Mouse (Mus musculus): ENCODE results near the gene Focad. TPM values are rescaled to one million over a fixed set of nuclear protein-coding genes. Genes with fewer than 3 reads are reported as not detected.

Focad gene
- polyA plus RNA-seq, 1 experiment from 2014 or later: 12.5 TPM

DNA sequence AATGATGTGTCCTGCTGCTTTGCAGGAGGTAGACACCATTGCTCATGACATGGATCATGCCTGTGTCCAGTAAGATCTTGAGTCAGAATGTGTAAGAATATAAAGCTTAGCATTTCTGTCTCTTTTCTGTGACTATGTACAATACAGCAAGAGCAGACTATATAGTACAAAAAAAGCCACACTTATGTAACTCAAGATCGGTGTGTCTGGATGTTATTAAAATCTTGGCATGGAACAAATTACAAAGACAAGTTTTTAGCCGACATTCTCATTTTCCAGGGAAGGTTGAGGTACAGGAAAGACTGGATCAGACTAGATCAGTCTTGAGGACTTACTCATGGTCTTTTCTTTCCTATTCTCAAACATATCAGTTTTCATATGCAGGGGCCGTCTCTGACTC lies 136.9 kb downstream of the Focad start:
- no peaks in the 10 kb centered on the region for H3K27me3 ChIP-seq
- no peaks in the 10 kb centered on the region for H3K36me3 ChIP-seq

DNA sequence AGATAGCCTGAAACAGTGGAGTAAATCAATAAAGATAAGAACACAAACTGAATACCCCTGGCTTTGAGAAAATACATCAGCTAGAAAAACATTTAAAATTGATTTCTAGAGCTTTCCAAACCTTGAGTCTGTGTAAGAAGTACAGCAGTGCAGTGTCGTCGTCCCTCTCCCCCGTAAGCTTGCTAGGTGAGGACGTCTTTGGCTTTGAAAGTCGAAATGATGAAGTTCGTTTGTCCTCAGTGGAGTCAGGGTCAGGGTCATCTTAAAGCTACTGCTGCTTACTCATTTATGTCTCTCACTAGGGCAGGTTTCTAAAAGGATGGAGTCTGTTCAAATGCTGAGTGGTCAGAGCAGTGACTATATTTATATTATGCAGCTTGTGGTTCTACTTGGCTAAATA lies 141.5 kb downstream of the Focad start:
- no peak overlapping the region for H3K4me2 ChIP-seq (replicated peaks)
- no peaks in the 10 kb centered on the region for H3K36me3 ChIP-seq
- H3K27me3 ChIP-seq: no peaks in the 10 kb centered on the region
- no peak overlapping the region for H3K27ac ChIP-seq
- H3K4me1 ChIP-seq: peaks cover 17% of the 10 kb centered on the region
- H3K4me3 ChIP-seq: no peak overlapping the region
- WGBS: 55% methylated on average over 6 of the region's 6 CpGs
- no peaks in the 10 kb centered on the region for H3K9me3 ChIP-seq
- no peak overlapping the region for H3K9ac ChIP-seq
- no peak for ATAC-seq (ENCODE audit: low FRiP score, low read depth)

More for the DNA sequence above, 136.9 kb downstream of the Focad start:
- WGBS: 47% methylated on average over 3 of the region's 3 CpGs
- Histone ChIP-seq H3K4me3 (no peak overlapping the region), H3K4me1 (0 out of 2 replicates have a peak, but pooled peaks cover 3% of the 10 kb centered on the region), H3K9ac (no peak overlapping the region), H3K27ac (0 out of 2 replicates have a peak overlapping the region, but pooled peaks have one; percentile 7), H3K9me3 (no peaks in the 10 kb centered on the region), H3K4me2 (replicated peaks) (no peak overlapping the region)
- no peak for ATAC-seq (ENCODE audit: low FRiP score, low read depth)

DNA sequence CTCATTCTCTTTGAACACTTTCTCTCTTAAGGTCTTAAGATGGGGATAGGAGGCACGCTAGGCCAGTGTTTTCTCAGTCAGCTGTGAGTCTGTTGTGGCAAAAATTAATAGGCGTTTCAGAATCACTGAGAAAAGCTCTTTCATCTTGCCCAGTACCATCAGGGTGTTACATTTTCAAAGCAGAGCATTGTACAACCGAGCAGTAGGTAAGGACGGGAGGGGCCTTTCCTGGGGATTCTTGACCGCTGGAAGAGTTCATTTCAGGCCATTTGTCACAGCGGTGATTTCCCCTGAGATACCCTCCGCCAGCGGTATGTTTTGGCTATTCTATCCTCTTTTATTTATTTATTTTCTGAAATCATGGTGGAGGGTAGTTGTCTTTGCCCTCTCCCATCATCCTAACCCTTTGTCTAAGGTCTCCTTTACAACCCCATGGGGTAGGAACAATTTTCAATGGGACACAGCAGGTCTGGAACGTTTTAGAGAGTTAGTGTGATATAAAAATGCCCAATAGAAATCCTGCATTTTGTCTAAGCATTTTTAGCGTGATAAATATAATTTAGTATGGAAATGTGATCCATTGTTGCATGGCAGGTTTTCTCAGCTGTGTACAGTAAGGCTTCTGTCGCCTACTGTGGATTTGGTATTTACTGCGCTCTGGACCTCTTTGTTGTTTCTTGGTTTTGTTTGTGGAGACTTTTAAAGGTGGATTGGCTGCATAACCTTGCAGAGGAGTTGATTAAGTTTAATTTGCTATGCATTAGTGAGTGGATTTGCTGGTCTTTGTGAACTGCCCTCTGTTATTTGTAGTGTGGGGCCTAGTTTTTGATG lies 142.7 kb downstream of the Focad start:
- Histone ChIP-seq H3K4me2 (replicated peaks) (no peak overlapping the region), H3K9me3 (no peaks in the 10 kb centered on the region), H3K36me3 (no peaks in the 10 kb centered on the region), H3K27ac (peak overlapping the region; percentile 22; the same call in 1 of the 2 replicates), H3K27me3 (no peaks in the 10 kb centered on the region), H3K4me1 (peaks cover 17% of the 10 kb centered on the region), H3K9ac (no peak overlapping the region), H3K4me3 (no peak overlapping the region)
- no peak for ATAC-seq (ENCODE audit: low FRiP score, low read depth)
- 54% methylated on average over 12 of the region's 12 CpGs for WGBS

DNA sequence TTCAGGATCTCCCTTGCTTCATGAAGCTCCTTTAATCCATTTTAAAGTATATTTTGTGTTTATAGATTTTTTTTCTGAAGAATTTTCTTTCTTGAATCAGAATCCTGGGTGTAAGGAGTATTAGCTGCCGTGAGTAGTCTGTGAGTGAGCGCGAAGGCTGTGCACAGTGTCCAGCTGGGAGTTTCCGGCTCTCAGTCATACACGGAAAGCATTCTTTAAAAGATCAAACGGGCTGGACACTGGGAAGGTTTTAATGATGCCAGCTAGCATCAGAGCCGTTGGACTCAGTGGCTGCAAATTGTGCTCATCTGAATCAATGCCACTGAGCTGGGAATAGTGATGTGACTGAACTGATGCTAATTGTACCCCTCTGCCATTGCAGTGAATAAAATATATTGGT lies 143.9 kb downstream of the Focad start:
- Histone ChIP-seq H3K9me3 (no peaks in the 10 kb centered on the region), H3K4me3 (no peak overlapping the region), H3K9ac (no peak overlapping the region), H3K36me3 (no peaks in the 10 kb centered on the region), H3K4me2 (replicated peaks) (0 out of 2 replicates have a peak overlapping the region, but pooled peaks have one; percentile 17), H3K27ac (no peak overlapping the region), H3K27me3 (no peaks in the 10 kb centered on the region), H3K4me1 (peaks cover 17% of the 10 kb centered on the region)
- 31% methylated on average over 7 of the region's 7 CpGs for WGBS
- ATAC-seq (ENCODE audit: low FRiP score, low read depth): no peak

DNA sequence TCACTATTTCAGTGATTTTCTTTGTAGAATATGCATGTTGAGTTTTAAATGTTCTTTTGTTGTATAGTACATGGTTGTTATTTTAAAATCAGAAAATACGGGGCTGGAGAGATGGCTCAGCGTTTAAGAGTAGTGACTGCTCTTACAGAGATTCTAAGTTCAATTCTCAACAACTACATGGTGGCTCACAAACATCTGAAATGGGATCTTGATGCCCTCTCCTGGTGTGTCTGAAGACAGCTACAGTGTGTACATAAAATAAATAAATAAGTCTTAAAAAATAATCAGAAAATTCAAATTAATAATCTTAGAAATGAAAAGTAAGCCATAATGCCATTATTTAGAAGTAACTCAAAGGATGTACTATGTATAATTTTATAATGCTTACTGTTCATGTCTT lies 149.4 kb downstream of the Focad start:
- WGBS: 91% methylated on average over 2 of the region's 2 CpGs
- H3K4me1 ChIP-seq: no peaks in the 10 kb centered on the region
- ATAC-seq (ENCODE audit: low FRiP score, low read depth): no peak

DNA sequence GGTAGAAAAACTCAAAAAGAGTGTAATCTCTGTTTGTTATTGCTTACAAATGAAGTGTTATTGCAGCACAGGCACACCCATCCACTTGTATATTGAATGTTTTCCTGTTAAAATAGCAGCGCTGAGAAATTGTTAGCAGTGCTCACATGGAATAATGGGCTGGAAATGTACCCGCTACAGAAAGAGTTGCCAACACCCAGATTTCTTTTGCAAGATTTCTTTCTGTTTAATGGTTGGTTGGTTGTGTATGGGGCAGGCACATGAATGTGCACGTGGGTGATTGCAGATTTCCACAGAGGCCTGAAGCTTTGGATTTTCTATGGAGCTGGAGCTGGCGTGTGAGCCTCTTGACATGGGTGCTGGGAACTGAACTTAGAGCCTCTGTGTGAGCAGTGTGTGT lies 151.1 kb downstream of the Focad start:
- Histone ChIP-seq H3K9me3 (no peaks in the 10 kb centered on the region), H3K4me1 (no peaks in the 10 kb centered on the region)
- 84% methylated on average over 4 of the region's 4 CpGs for WGBS

More for the DNA sequence above, 149.4 kb downstream of the Focad start:
- Histone ChIP-seq H3K9ac (no peak overlapping the region), H3K27ac (no peak overlapping the region), H3K27me3 (no peaks in the 10 kb centered on the region), H3K9me3 (no peaks in the 10 kb centered on the region), H3K4me3 (no peak overlapping the region), H3K36me3 (no peaks in the 10 kb centered on the region), H3K4me2 (replicated peaks) (no peak overlapping the region)

DNA sequence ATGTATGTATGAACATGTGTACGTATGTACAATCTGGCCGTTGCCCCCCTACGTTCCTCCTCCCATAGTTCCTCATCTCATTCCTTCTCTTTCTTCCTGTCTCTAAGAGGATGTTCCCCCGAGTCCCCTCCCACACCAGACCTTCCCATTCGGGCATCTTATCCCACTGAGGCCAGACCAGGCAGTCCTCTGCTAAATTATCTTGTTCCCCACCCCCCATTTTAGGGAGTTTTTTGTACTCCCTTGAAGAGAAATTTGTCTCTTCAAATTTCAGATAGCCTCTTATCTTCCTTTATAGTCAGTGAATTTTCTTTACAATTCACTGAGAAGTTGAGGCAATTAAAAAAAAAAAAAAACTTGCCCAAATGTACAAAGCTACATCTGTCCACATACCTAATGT lies 166.9 kb downstream of the Focad start:
- Histone ChIP-seq H3K4me1 (no peaks in the 10 kb centered on the region), H3K27ac (no peak overlapping the region), H3K4me3 (no peak overlapping the region), H3K9ac (no peak overlapping the region), H3K9me3 (no peaks in the 10 kb centered on the region), H3K27me3 (no peaks in the 10 kb centered on the region), H3K36me3 (no peaks in the 10 kb centered on the region), H3K4me2 (replicated peaks) (no peak overlapping the region)
- 85% methylated on average over 5 of the region's 5 CpGs for WGBS
- ATAC-seq (ENCODE audit: low FRiP score, low read depth): no peak

More for the DNA sequence above, 151.1 kb downstream of the Focad start:
- Histone ChIP-seq H3K27me3 (no peaks in the 10 kb centered on the region), H3K27ac (no peak overlapping the region), H3K4me2 (replicated peaks) (no peak overlapping the region), H3K4me3 (no peak overlapping the region), H3K9ac (no peak overlapping the region), H3K36me3 (no peaks in the 10 kb centered on the region)
- no peak for ATAC-seq (ENCODE audit: low FRiP score, low read depth)

DNA sequence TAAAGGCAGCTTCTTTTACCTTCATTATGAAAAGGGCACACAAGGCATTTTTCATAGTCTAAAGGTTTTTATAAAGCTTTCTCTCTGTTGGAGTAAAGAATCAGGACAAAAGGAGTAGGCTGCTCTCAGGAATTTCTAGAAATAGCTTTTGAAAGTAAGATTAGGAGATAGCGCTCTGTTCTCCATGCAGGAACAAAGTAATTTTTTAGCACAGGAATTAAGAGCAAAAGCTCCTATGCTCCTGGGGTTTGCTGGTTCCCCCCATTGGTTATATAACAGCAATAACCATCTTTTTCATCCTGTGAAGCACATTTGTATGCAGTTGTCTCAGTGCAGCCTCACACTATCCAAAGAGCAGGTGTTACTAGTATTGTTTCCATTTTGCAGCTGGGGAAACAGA lies 170.1 kb downstream of the Focad start:
- Histone ChIP-seq H3K4me1 (no peaks in the 10 kb centered on the region), H3K9me3 (no peaks in the 10 kb centered on the region), H3K4me2 (replicated peaks) (no peak overlapping the region), H3K9ac (no peak overlapping the region), H3K4me3 (no peak overlapping the region), H3K27me3 (no peaks in the 10 kb centered on the region), H3K36me3 (no peaks in the 10 kb centered on the region), H3K27ac (no peak overlapping the region)
- ATAC-seq (ENCODE audit: low FRiP score, low read depth): no peak
- WGBS: 89% methylated on average over 1 of the region's 1 CpGs

DNA sequence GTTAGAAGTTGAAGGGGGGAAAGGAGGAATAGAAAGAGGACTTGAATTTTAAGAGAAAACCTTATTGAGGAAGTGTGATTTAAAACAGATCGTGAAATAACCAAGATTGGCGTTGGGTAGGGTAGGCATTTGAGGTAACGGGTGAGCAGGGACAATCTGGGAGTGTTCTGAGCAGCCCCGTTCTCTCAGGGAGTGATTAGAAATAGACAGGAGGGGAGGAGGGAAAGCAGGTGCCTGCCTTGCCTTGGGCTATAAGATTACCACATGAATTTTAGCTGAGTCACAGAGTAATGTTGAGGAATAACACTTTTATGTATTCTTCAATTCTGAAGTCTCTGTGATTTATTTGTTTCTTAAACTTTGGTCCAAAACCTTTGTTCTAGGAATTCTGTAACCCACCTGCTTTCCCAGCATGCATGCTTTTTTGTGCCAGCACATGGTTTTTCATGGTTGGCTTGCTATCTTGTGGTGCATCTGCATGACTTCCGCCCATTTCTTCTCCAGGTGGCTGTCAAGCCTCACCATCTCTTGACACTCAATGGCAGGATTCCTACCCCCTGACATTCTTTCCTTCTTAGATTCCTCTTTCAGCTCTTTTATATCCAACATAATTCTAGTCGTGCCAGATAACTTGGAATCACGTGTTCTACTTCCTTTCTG lies 176.1 kb downstream of the Focad start:
- Histone ChIP-seq H3K9ac (no peak overlapping the region), H3K4me3 (no peak overlapping the region), H3K9me3 (no peaks in the 10 kb centered on the region), H3K4me2 (replicated peaks) (no peak overlapping the region), H3K27ac (no peak overlapping the region), H3K36me3 (no peaks in the 10 kb centered on the region), H3K27me3 (no peaks in the 10 kb centered on the region), H3K4me1 (peaks cover 1% of the 10 kb centered on the region)
- ATAC-seq (ENCODE audit: low FRiP score, low read depth): no peak
- WGBS: 66% methylated on average over 7 of the region's 7 CpGs

DNA sequence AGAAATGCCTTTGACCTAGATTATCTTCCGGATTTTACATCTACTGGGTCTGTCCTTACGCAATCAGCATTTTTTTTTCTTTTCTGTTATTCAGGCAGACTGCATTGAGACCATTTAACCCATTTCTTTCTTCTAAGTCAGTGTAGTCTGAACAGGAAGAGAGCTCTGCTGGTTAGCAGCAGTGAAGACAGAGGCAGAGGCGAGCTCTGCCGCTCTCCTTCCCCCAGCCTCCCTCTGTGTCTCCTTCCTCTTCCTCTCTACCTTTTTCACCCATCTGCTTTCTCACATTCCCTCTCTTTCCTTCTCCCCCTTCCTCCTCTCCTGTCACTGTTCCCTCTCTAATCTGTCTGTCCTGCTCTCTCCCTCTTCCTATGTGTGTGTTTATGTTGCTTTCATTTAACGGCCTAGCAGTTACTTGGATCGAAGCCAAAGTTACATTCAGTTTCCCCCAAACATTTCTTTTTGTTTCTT lies 181.2 kb downstream of the Focad start:
- ATAC-seq (ENCODE audit: low FRiP score, low read depth): no peak
- Histone ChIP-seq H3K4me3 (no peak overlapping the region), H3K36me3 (no peaks in the 10 kb centered on the region), H3K27me3 (no peaks in the 10 kb centered on the region), H3K27ac (peak overlapping the region; percentile 56; the same call in 1 of the 2 replicates), H3K4me2 (replicated peaks) (no peak overlapping the region), H3K9ac (no peak overlapping the region), H3K9me3 (no peaks in the 10 kb centered on the region), H3K4me1 (peaks cover 8% of the 10 kb centered on the region)
- WGBS: 42% methylated on average over 6 of the region's 6 CpGs

DNA sequence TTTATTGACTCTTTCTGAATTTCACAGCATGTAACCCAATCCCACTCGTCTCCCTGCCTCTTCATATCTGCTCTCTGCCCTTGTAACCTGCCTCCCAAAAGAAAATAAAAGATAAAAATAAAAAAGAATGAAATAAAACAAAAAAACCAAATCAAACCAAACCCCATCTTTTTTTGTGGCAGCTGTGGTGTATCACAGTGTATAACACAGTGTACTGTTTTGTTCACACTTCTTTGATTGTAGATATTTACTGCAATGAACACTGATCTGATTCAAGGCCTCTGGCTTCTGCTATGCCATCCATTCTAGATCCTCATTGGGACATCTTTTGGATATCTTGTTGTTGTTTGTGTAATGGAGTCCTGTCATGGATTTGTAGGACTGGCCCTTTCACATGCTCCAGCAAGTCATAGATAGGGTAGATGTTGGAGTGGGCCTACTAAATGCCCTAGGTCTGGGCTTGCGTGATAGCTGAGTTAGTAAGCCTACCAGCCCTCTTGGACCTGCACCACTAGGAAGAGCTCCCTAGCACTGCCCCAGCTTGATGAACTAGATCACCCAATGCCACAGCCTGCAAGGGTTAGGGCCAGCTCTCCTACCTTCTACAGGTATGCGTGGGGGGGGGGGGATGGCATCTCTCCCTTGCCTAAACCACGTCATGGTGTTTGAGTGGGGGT lies 181.8 kb downstream of the Focad start:
- no peak for ATAC-seq (ENCODE audit: low FRiP score, low read depth)
- no peaks in the 10 kb centered on the region for H3K27me3 ChIP-seq
- no peak overlapping the region for H3K9ac ChIP-seq
- H3K27ac ChIP-seq: no peak overlapping the region
- no peak overlapping the region for H3K4me2 ChIP-seq (replicated peaks)
- no peak overlapping the region for H3K4me3 ChIP-seq
- no peaks in the 10 kb centered on the region for H3K9me3 ChIP-seq
- H3K4me1 ChIP-seq: peaks cover 8% of the 10 kb centered on the region
- WGBS: 74% methylated on average over 4 of the region's 4 CpGs
- H3K36me3 ChIP-seq: no peaks in the 10 kb centered on the region

DNA sequence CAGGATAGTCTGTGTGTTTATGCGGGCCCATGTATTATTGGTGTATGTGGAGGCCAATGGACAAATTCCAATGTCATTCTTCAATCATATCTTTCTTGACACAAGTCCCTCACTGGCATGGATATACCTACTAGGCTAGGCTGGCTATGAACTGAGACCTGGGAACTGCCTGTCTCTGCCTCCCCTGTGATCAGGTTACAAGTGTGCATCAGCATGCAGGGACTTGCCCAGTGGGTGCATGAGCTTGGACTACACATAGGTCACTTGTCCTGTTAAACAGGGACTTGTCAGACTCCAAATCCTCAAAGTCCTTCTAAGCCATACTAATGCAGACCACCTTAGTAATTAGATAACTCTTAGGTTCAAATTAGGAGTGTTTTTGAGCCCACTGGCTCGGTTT lies 184.1 kb downstream of the Focad start:
- Histone ChIP-seq H3K4me3 (no peak overlapping the region), H3K36me3 (no peaks in the 10 kb centered on the region), H3K9me3 (no peaks in the 10 kb centered on the region), H3K27ac (no peak overlapping the region), H3K4me1 (peaks cover 8% of the 10 kb centered on the region), H3K27me3 (no peaks in the 10 kb centered on the region), H3K4me2 (replicated peaks) (no peak overlapping the region), H3K9ac (no peak overlapping the region)
- 83% methylated on average over 2 of the region's 2 CpGs for WGBS
- ATAC-seq (ENCODE audit: low FRiP score, low read depth): no peak

All from limb, embryonic 13.5 days (tissue).